Mouse (Mus musculus) monocyte, adult 5-6 weeks (primary cell): Measurements from ENCODE around the gene Skap1. TPM values are rescaled to one million over a fixed set of nuclear protein-coding genes. Genes with fewer than 3 reads are reported as not detected.

Experiments
- ATAC-seq: fragments of 153-309, 156-312 bp; replicated peaks from 2 replicates; pipeline ENCODE4 v1.8.0; 2017; ENCODE audit warnings: mild to moderate bottlenecking; ENCODE audit not compliant: low TSS enrichment, insufficient number of reproducible peaks, severe bottlenecking, poor library complexity, low FRiP score
- total RNA-seq: library from RNA; stranded (forward); fragments of 200-1000, 200-491, 200-594 nt; gene quantifications from 3 replicates; pipeline ENCODE4 v1.2.3, GENCODE M21; 2017

Gene Skap1
- total RNA-seq: 35.6 to 134 TPM (median 47.4 TPM) in 3 replicates

DNA sequence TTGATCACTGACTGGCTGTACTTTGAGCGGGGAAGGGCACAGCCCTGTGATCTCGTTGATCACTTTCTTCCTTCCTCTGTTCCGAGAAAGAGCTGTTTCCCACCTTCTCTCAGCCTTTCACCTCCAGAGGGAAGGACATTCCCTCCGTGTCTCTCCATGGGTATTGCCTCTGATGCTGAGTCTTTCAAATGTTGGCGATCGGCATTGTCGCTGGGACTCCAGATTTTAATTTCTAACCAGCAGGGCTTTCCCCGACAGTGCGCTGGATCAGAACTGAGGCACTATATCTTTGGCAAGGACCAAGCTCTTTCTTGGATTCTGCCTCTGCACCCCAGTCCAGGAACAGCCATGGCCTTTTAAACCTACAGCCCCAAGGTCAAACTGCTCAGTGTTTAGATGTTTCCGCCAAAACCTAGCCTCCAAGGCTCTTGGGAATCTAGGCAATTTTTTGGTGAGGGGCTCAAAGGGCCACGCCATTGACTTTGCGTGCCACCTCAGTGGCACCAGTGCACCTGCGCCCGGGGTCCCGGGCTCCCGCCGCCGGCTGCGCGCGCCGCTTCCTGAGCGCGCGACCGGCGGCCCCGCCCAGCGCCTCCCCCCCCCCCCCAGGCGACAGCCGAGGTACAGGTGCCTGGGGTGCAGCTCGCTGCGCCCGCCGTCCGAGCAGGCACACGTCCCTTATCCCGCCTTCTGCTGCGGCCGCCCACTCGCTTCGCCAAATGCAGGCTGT lies at the start of gene Skap1:
Gene Skap1 (plus strand): TSS at position 608 of the 730 bp plus-strand sequence.
- no peak for ATAC-seq

DNA sequence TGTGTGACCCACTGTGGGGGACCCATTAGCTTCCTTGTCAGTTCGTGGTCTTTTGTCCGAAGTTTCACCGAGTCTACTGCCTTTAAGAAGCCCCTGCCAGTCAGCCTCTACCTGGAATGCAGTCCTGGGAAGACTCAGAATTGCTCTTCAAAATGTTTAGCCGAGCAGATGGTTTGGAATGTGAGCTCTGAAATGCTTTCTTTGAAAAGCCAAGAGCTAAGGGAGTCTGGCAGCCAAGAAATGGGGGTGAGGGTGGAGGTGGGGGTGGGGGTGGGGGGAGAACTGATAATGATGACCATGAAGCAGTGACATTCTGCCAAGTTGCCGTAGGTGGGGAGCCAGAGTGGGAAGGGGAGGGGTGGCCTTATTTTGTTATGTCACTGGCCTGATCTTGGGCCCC lies 43.3 kb upstream of the Skap1 start:
- no peak for ATAC-seq

DNA sequence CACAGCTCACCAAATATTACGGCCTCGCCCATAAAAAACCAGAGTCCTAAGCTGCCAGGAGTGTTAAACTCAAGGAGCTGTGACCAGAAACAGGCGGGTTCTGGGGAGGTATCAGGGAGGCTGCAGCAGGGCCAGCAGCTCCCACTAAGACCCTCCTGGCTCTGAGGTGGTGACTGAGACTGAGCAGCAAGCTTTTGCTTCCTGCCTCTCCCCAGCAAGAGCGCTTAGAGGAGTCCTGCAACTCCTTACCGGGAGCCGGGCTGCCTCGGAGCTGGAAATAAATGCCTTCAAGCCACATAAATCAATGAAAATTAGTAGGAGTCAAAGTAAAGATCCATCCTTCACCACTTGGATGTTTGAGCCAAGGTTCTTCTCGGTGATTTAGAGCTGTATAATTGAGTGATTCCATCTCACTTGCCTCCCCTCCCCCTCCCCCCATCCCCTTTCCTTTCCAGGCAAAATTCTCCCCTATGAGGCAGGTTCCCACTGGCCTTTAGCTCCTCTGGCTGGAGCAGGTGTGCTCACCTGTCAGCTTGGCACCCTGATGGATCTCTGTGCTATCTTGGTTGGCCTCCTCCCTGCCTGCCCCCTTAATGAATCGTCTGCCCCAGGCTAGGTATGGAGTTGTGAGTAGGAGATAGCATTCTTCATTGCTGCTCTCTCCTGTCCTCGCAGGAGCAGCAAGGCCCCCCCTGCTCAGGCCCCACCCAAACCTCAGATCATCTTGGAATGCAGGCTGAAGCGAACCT lies 42.7 kb upstream of the Skap1 start:
- ATAC-seq: no peak

DNA sequence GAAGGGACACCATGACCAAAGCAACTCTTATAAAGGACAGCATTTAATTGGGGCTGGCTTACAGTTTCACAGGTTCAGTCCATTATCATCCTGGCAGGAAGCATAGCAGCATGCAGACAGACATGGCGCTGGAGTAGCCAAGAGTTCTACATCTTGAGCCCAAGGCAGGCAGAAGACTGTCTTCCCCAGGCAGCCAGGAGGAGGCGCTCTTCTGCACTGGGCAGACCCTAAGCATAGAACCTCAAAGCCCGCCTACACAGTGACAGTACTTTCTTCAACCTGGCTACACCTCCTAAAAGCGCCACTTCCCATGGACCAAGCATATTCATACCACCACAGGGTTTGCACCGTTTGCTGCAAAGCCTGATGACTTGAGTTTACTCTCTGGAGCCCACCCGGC lies 39.2 kb upstream of the Skap1 start:
- no peak for ATAC-seq

DNA sequence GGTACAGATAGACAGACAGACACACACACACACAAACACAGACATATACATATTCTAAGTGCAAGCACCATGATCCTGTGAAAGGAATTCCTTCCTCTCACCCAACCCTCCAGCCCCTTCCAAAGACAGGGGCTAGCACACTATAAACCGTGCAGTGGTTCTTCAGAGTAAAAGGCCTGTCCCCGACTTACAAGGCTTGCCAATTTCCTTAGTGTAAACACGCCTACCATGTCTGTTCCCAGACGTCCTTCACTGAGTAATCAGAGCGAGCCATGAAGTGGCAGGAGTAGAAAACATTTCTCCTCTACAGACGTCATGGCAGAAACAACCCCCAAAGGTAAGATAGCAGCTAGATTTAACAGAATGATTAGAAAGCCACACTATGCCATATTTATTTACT lies 38.2 kb upstream of the Skap1 start:
- no peak for ATAC-seq

DNA sequence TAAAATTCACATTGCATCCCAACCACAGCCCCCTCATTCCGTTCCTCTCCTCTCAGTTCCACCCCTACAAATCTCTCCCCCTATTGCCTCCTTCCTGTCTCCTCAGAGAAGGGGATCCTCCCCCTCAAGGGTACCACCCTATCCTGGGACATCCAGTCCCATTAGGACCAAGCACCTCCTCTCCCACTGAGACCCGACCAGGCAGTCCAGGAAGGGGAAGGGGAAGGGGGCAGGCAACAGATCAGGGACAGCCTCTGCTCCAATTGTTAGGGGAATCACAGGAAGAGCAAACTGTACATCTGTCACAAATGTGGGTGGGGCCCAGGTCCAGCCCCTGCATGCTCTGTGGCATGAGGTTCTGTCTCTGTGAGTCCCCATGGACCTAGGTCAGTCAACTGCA lies 37.6 kb upstream of the Skap1 start:
- ATAC-seq: no peak

DNA sequence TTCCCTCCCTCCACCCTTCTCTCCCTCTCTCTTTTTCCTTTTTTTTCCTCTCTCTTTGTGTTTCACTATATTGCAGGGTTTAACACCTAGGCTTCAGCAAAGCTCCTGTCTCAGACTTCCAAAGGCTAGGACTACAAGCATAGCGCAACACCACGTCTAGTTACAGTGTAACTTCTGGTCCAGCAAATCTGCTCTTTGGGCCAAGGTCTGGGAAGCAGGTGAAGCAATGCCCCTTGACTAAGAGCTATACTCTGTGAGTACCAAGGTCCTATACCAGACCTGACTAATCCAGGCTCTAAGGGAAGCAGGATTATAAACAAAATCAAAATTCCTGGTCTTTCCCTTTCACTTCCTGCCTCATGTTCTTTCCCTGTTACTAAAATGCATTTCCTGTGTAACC lies 35.3 kb upstream of the Skap1 start:
- ATAC-seq: no peak

DNA sequence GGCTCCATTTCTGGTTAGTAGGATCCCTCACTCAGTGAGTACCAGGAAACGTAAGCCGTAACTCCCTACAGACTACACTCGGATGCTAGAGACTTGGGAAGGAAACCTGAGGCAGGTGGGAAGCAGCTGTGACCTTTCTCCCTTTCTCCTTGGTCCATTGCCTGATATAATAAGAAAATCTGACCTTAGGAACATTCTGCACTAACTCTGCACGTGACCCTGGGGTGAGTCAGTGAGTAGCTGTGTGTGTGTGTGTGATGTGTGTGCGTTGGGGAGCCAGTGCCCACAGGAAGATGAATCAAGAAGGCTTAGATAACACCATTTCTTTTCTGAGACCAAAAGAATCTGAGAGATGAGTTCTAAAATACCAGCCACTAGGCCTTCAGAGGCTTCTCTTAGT lies 34.5 kb upstream of the Skap1 start:
- no peak for ATAC-seq

DNA sequence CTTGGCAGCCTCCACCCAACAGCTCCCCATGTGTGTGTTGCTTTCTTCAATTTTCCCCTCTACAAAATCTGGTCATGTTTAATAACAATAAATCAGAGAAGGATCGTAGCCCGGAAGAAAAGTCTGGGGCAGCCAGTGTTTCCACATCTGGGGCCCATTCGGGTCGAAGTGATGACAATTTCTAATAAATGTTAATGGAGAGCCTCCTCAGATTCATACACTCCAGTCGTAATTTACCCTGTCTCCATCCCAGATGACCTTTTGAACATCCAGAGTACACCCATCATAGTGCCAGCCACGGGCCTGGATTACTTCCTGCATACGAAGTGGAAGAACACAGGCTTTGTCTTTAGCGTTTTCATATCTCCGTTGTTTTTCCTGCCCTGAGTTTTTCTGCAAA lies 32.5 kb upstream of the Skap1 start:
- no peak for ATAC-seq

DNA sequence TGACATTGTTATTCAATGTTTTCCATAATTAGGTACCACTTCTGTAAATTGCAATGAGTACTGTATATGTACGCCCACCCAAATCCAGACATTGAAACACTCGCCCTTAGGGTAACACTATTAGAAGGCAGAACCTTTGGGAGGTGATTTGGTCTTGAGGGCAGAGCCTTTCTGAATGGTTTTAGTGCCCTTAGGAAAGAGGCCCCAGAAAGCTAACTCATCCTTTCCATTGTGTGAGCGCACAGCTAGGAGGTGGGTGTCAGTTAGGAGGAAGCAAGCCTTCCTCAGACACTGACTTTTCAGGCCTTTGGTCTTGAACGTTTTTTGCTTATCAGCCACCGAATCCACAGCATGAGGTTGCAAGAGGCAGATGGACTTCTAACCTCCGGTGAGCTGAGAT lies 29.5 kb upstream of the Skap1 start:
- no peak for ATAC-seq

DNA sequence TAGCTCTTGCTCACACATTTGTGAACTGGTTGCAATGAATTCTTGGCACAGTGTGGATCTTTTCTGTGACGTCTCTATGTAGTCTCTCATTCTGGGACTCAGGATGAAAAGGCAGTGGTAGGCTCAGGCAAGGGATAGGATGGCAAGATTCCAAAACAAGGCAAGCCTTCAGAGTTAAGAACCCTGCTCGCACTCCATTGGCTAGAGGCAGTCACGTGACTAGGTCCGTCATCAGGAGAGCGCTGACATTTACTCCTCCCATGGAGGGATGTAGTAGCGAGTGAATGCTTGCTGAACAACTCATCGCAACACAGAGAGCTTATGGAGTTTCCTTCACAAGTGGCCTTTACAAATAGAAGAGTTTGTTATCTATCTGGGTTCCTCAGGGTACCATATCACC lies 27.9 kb upstream of the Skap1 start:
- ATAC-seq: no peak

DNA sequence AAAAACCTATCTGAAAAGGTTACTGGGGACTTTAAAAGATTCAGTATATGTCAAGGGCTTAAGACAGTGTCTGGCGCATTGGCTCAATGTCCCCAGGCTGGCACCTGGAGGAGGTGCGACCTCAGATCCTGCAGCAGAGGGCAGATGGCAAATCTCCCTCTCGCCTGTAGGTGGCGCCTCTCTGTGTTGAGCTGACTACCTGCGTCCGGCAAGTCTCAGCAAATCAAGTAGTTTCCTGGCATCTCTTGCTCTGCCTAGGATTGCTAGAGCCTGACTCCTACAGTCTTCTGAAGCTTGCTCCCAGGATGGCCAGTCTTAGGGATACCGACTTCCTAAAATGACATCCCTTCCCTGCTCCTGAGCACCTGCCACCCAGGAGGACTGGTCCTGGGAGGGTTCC lies 25.6 kb upstream of the Skap1 start:
- ATAC-seq: peak; percentile 71; the same call in 1 of the 2 replicates

DNA sequence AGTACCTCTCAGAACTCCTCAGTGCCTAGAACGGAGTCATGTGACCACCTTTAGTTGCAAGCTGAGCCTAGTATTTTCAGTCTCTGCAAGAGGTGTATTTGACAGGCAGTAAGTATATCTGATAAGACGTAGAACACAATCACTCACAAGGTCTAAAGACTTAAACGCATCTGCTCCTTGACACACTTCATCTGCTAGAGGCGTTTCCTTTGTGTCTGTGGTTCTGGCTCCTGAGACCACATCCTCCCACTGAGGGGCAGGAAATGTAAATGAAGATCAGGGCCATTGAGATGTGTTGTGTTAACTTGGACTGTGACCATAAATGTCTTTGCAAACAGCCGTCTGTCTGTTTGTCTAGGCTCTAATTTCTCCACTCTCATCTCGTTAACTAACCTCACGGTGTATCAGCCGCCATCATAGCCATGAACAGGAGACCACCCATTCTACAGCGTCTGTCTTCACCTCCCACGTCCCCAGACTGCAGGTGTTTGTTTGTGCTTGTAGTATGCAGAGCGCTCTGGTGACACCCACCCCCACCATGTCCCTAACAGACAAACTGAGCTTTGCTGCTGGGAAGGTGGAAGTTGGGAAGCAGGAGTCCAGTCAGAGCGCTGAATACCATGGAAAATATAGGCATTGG lies 22.7 kb upstream of the Skap1 start:
- ATAC-seq: 0 out of 2 replicates have a peak, but pooled peaks have one; percentile 47

DNA sequence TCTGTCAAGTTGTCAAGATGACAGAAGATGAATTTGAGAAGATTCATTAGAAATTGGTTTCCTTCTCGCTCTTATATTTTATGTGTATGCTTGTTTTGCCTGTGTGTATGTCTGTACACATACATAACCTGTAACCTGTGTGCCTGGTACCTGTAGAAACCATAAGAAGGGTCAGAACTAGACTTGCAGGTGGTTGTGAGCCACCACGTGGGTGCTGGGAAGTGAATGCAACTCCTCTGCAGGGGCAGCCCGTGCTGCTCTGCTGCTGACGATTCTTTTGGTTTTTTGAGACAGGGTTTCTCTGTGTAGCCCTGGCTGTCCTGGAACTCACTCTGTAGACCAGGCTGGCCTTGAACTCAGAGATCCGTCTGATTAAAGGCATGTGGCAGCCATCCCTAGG lies 21.9 kb upstream of the Skap1 start:
- ATAC-seq: no peak

DNA sequence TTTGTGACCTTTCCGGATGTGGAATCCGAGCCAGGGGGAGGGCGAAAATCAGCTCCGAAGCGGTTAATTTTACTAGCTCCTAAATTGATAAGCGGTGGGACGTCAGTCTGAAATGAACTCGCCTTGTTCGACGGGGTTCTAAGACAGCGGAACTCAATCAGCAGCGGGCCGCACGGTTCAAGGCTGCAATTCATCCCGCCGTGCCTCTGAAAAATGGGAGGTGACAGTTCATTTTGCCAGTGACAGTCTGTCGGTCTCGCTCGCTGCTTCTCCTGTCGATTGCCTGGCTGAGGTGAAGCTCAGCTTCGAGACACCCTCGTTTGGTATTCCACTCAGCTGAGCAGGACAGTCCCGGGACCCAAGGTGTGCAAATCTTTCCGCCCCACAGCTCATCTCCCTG lies 16.5 kb upstream of the Skap1 start:
- no peak for ATAC-seq

DNA sequence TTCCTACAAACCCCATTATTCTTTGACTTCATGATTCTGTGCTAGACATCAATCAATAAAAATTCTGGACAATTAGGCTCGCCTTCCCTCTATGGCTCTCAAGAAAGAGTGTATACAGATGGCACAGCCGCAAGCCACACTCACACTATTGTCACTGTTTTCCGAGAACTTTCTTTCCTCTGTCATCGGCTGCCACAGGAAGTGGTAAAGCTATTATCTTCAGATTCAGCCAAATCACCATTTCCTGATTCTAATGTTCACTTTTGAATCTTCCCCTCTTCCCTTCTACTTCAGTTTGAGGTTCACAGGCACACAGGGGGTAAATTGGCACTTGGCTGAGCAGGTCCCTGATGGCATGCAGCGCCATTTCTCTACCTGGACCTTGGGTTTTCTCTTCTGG lies 9.3 kb upstream of the Skap1 start:
- 0 out of 2 replicates have a peak, but pooled peaks have one; percentile 47 for ATAC-seq

DNA sequence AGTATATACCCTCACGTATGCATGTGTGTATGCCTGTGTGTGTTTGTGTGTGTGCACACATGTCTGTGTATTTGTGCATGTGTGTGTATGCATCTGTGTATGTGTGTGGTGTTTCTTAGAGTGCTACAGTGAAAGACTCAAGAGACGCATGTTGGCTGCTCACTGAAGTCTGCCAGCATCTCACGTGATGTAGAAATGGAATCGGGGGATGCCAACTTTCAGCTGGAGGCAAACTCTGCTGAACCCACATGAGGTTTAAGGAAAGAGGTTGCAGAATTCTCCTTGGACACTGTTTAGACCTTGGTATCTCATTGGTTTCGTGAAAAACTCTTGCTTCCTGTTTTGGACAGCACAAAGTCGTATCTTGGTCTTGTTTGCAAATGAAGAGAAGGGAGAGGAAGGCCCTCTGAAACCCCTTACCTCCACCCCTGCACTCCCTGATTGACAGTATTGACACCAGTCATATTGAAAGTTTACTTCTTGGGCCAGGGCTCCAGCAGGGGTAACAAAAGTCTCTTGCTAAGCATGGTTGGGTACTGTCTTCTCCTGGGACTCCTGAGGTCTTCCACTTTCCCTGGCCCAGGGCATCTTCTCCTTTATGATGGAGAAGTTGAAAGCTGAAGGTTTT lies 8.6 kb upstream of the Skap1 start:
- no peak for ATAC-seq

DNA sequence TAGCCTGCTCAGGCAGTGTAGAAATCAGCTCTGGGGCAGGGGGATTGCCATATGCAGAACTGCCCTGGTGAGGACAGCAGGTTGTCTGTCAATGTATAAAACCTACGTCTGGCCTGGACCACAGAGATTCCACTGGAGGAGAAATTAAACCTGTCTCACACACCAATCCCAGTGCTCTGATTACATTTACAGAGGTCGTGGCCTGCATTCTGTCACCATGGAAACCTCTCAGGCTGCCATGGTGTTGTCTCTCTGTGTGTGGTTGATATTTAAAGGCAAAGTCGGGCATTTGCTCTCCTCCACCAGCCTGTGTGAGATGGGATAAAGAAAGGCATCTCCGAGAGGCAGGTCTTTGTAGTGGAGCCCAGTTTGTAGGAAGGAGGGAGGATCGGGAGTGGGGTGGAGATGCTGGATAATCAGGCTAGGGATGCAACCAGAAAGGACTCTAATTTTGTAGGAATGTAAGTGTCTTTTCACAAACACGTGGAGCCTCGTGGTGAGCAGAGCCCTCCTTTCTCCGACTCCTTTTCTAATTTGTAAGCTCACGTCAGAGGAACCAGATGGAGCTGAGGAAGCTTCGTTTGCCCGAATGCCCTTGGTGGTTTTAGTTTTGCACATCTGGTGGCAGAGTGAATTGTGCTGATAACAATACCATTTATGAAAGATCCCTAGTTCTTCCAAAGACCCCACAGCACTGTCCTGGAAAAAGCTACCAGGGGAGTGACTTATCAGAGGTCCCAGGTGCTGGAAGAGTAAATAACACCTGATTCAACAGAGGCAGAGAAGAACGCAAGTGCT lies 7.7 kb upstream of the Skap1 start:
- no peak for ATAC-seq

DNA sequence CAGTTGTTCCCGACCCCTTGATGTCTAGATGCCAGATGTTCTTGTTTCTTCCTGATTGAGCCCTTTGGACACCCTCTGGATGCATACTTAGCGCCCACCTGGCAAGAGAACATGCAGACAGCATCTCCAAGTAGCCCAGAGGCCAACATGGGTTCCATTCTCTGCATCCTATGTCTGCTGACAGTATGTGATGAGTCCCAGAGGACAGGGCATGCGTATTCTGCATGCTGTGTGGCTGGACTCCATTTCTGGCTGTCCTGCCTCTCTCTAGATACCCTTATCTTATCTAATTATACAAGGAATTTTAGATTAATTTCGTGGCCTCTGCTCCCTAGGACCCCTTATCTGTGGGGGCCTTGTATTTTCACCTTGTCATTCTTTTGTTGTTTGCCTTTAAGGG lies 2.6 kb upstream of the Skap1 start:
- no peak for ATAC-seq
